Mouse (Mus musculus) hindbrain, embryonic 14.5 days (tissue): ENCODE measurements around the gene Tppp. TPM values are rescaled to one million over a fixed set of nuclear protein-coding genes. Genes with fewer than 3 reads are reported as not detected.
A peak's percentile ranks its signal among the peaks of the same experiment; 100 is the strongest.

Experiments used
- ATAC-seq: fragments of 200-750 bp; cut with Nextera tagmentation; 2 replicates; pipeline ENCODE4 v1.8.0; 2017; ENCODE audit warnings: moderate number of reproducible peaks, mild to moderate bottlenecking, moderate TSS enrichment, moderate library complexity; ENCODE audit not compliant: low FRiP score
- DNase-seq: peaks from one replicate; pipeline ENCODE4 v3.0.0-alpha.2; 2015; ENCODE audit warnings: low spot score
- H3K27ac ChIP-seq: fragments of 300-500 bp; sonication (generic); 2 replicates; pipeline ENCODE4 v1.5.1; 2014; ENCODE audit warnings: mild to moderate bottlenecking, moderate library complexity
- H3K27me3 ChIP-seq: fragments of 300-500 bp; sonication (generic); 2 replicates; pipeline ENCODE4 v1.6.1; 2014; ENCODE audit warnings: mild to moderate bottlenecking, low read length, mixed read lengths; ENCODE audit not compliant: control insufficient read depth, insufficient read depth
- H3K36me3 ChIP-seq: fragments of 300-500 bp; sonication (generic); replicated peaks from 2 replicates; pipeline ENCODE4 v1.6.1; 2014; ENCODE audit not compliant: control insufficient read depth, insufficient read depth
- H3K4me1 ChIP-seq: fragments of 300-500 bp; sonication (generic); replicated peaks from 2 replicates; pipeline ENCODE4 v1.6.1; 2014; ENCODE audit warnings: antibody characterized with exemption, low read length, mixed read lengths; ENCODE audit not compliant: control insufficient read depth, insufficient read depth
- H3K4me2 ChIP-seq: fragments of 300-500 bp; sonication (generic); replicated peaks from 2 replicates; pipeline ENCODE4 v1.6.1; 2014; ENCODE audit warnings: mild to moderate bottlenecking, moderate library complexity
- H3K4me3 ChIP-seq: fragments of 300-500 bp; sonication (generic); replicated peaks from 2 replicates; pipeline ENCODE4 v1.5.1; 2014; ENCODE audit warnings: mild to moderate bottlenecking, low read length
- H3K9ac ChIP-seq: fragments of 300-500 bp; sonication (generic); 2 replicates; pipeline ENCODE4 v1.6.1; 2014
- H3K9me3 ChIP-seq: fragments of 300-500 bp; sonication (generic); 2 replicates; pipeline ENCODE4 v1.6.1; 2016; ENCODE audit warnings: low read length; ENCODE audit not compliant: control insufficient read depth
- WGBS: fragments of 180-500 bp; shearing (Covaris S2); extraction: QIAGEN DNeasy Blood & Tissue Kit; methylation state at CpG from one replicate; pipeline ENCODE4 v1.1.7; 2014; 5-methylcytosine and 5-hydroxymethylcytosine counted together
- polyA plus RNA-seq: library from polyadenylated mRNA; unstranded; fragments of >200 nt; fragmentation: Nextera tagmentation; extraction: Ambion mirVana; gene quantifications from 2 replicates; pipeline ENCODE4 v1.2.1, GENCODE M21; 2014

Tppp gene
- polyA plus RNA-seq, 1 experiment from 2014 or later, result 13.4 TPM

DNA sequence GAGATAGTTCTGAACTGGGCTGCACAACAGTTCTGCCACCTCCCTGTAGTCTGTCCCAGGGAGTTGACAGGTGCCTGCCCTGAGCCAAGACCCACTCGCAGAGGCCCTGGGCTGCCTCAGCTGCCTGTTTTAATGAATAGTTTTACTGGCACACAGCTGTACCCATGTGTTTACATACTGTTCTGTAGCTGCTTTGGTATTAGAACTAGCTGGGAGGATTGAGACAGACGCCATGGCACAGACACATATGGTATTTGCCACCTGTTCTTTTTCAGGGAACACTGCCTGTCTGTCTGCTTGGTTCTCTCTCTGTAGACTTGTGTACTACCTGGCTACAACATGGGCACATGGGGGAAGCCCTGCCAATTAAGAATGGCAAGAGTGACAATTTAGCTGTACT is 25.5 kb downstream of the Tppp start:
- no peak overlapping the region for H3K4me2 ChIP-seq
- no peak for DNase-seq
- ATAC-seq, result peak; percentile 40; the same call in 1 of the 2 replicates
- 83% methylated on average over 2 of the region's 2 CpGs for WGBS
- no peaks in the 10 kb centered on the region for H3K27me3 ChIP-seq
- peaks cover 43% of the 10 kb centered on the region for H3K36me3 ChIP-seq
- H3K4me3 ChIP-seq, result no peak overlapping the region
- no peaks in the 10 kb centered on the region for H3K4me1 ChIP-seq
- H3K9me3 ChIP-seq, result no peaks in the 10 kb centered on the region
- H3K9ac ChIP-seq, result no peak overlapping the region
- no peak overlapping the region for H3K27ac ChIP-seq

GRCm38 (mm10) chr13:74035776-74036175 is 26.6 kb downstream of the Tppp start:
- Histone ChIP-seq H3K27me3 (no peaks in the 10 kb centered on the region), H3K4me2 (no peak overlapping the region), H3K9me3 (no peaks in the 10 kb centered on the region), H3K4me3 (no peak overlapping the region), H3K9ac (no peak overlapping the region), H3K4me1 (no peaks in the 10 kb centered on the region), H3K36me3 (peaks cover 51% of the 10 kb centered on the region), H3K27ac (no peak overlapping the region)
- 96% methylated on average over 2 of the region's 2 CpGs for WGBS
- DNase-seq, result no peak
- no peak for ATAC-seq

- DNase-seq (no peak), ATAC-seq (no peak)
- Histone ChIP-seq H3K4me2 (no peak overlapping the region), H3K27me3 (no peaks in the 10 kb centered on the region), H3K9ac (no peak overlapping the region), H3K4me1 (no peaks in the 10 kb centered on the region), H3K4me3 (no peak overlapping the region), H3K36me3 (peaks cover 43% of the 10 kb centered on the region; the same call in 1 of the 2 replicates), H3K9me3 (no peaks in the 10 kb centered on the region), H3K27ac (no peak overlapping the region)
- 90% methylated on average over 3 of the region's 3 CpGs for WGBS
Measured at GRCm38 (mm10) chr13:74039926-74040325, 30.7 kb downstream of the Tppp start.

DNA sequence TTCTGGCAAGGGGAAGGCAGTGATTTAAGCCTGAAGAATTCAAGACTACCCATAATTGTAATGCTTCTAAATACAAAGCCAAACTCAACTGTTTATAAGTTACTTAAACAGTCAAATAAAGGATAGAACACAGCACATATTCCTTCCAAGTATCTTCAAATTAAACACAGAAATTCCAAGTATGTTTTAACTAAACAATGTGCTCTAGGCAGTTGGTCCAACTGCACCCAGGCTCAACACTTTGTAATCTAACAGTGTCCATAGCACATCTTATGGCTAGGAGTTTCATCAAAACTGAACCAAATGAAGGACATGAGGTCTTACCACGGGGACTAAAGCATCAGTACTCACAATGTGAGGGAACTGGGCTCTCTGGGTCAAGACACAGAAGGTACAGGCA is 47.0 kb downstream of the Tppp start:
- H3K27ac ChIP-seq, result no peak overlapping the region
- no peak for DNase-seq
- 0 out of 2 replicates have a peak, but pooled peaks cover 3% of the 10 kb centered on the region for H3K4me1 ChIP-seq
- H3K4me3 ChIP-seq, result no peak overlapping the region
- H3K36me3 ChIP-seq, result peaks cover 11% of the 10 kb centered on the region; the same call in 1 of the 2 replicates
- ATAC-seq, result no peak
- no peaks in the 10 kb centered on the region for H3K27me3 ChIP-seq
- no peak overlapping the region for H3K4me2 ChIP-seq
- H3K9me3 ChIP-seq, result no peaks in the 10 kb centered on the region
- no peak overlapping the region for H3K9ac ChIP-seq
- 95% methylated on average over 1 of the region's 1 CpGs for WGBS

GRCm38 (mm10) chr13:74058081-74058480 is 48.9 kb downstream of the Tppp start:
- Histone ChIP-seq H3K36me3 (0 out of 2 replicates have a peak, but pooled peaks cover 4% of the 10 kb centered on the region), H3K4me1 (0 out of 2 replicates have a peak, but pooled peaks cover 7% of the 10 kb centered on the region), H3K9ac (no peak overlapping the region), H3K4me2 (no peak overlapping the region), H3K4me3 (no peak overlapping the region), H3K27me3 (no peaks in the 10 kb centered on the region), H3K27ac (no peak overlapping the region), H3K9me3 (no peaks in the 10 kb centered on the region)
- DNase-seq, result no peak
- no peak for ATAC-seq
- 96% methylated on average over 9 of the region's 9 CpGs for WGBS

GRCm38 (mm10) chr13:74061613-74062377 is 52.6 kb downstream of the Tppp start, which contains the start of gene Cep72:
Gene Cep72 (minus strand): TSS chr13:74062299.
- Histone ChIP-seq H3K27me3 (no peaks in the 10 kb centered on the region), H3K9ac (peak within 1 kb of the TSS; percentile 80), H3K4me1 (0 out of 2 replicates have a peak, but pooled peaks cover 7% of the 10 kb centered on the region), H3K36me3 (no peaks in the 10 kb centered on the region), H3K27ac (peak within 1 kb of the TSS; percentile 74; the same call in 1 of the 2 replicates), H3K4me3 (peak within 1 kb of the TSS; percentile 87), H3K9me3 (no peaks in the 10 kb centered on the region), H3K4me2 (peak within 1 kb of the TSS; percentile 53)
- ATAC-seq (peak; percentile 96), DNase-seq (peak; percentile 91)
- WGBS, result 3% methylated on average over 48 of the region's 48 CpGs

- Histone ChIP-seq H3K9ac (peak overlapping the region; percentile 80; the same call in 1 of the 2 replicates), H3K36me3 (no peaks in the 10 kb centered on the region), H3K4me3 (peak overlapping the region; percentile 87), H3K4me1 (0 out of 2 replicates have a peak, but pooled peaks cover 7% of the 10 kb centered on the region), H3K27me3 (no peaks in the 10 kb centered on the region), H3K4me2 (peak overlapping the region; percentile 53), H3K27ac (no peak overlapping the region), H3K9me3 (no peaks in the 10 kb centered on the region)
- DNase-seq, result no peak
- 30% methylated on average over 10 of the region's 11 CpGs for WGBS
- no peak for ATAC-seq
Measured at GRCm38 (mm10) chr13:74062378-74063128, 53.3 kb downstream of the Tppp start.

GRCm38 (mm10) chr13:74063340-74064050 is 54.3 kb downstream of the Tppp start:
- Histone ChIP-seq H3K27me3 (no peaks in the 10 kb centered on the region), H3K36me3 (no peaks in the 10 kb centered on the region), H3K4me1 (0 out of 2 replicates have a peak, but pooled peaks cover 7% of the 10 kb centered on the region), H3K4me3 (no peak overlapping the region), H3K4me2 (no peak overlapping the region), H3K9ac (no peak overlapping the region), H3K9me3 (no peaks in the 10 kb centered on the region), H3K27ac (no peak overlapping the region)
- 81% methylated on average over 1 of the region's 1 CpGs for WGBS
- DNase-seq (no peak), ATAC-seq (no peak)

- Histone ChIP-seq H3K9me3 (no peaks in the 10 kb centered on the region), H3K36me3 (no peaks in the 10 kb centered on the region), H3K4me3 (no peak overlapping the region), H3K4me2 (no peak overlapping the region), H3K27ac (no peak overlapping the region), H3K27me3 (no peaks in the 10 kb centered on the region), H3K4me1 (0 out of 2 replicates have a peak, but pooled peaks cover under 1% of the 10 kb centered on the region), H3K9ac (no peak overlapping the region)
- no peak for DNase-seq
- no peak for ATAC-seq
- 88% methylated on average over 1 of the region's 1 CpGs for WGBS
Measured at GRCm38 (mm10) chr13:74066576-74066975, 57.4 kb downstream of the Tppp start.
